Mouse (Mus musculus) heart, postnatal 36 days (tissue): ENCODE results near the gene Phka1. TPM values are rescaled to one million over a fixed set of nuclear protein-coding genes. Genes with fewer than 3 reads are reported as not detected.
A peak's percentile ranks its signal among the peaks of the same experiment; 100 is the strongest.
"Not testable (repeated sequence)": the region's sequence is repeated elsewhere in the genome, so short reads cannot be mapped to it uniquely, and the experiment has no call there.

Source experiments
- DNase-seq, 2 experiments: peaks; one replicate each; pipeline ENCODE4 v3.0.0; 2021 to 2022
- intact Hi-C: fragments of 180-260 bp; cut with DNase I; formaldehyde crosslinking; loops from one replicate; pipeline ENCODE4 v1.15.1; 2025
- total RNA-seq, 2 experiments: library from RNA; stranded (reverse); gene quantifications; 2 replicates each; pipeline ENCODE4 v1.2.3; 2021

Phka1 gene
- total RNA-seq, result 10 to 100 TPM; 29.2 to 38.2 TPM

DNA sequence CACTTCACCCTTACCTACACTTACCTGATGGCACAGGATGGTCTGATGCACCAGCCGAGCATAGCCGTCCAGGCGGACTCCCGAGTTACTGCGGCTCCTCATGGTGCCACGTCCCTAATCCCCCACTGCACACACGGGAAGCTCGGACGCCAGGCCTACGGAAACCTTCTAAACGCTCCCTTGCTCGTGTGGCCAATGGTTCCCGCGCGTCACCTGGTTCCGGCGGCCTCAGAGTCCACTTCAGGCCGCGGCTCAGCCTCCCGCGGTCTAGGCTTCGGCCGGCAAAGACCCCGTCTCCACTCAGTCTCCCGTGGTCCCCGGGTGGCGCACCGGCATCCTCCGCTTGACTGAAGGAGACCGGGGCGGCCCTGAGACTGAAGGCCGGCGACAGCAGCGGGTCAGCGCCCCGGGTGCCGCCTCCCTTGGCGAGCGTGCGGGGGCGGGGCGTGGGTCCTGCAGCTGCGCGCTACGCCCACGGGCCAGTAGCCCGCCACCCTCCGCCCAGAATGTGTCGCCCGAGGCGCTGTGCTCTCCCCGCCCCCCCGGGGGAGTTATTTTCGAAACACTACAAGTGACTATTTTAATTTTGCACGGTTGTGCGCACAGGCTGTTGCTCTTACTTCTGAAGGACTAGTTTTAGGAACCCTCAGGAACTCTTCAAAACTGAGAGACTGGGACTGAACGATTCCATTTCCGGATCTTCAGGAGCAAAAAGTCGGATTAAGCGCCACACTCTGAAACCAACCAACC, at the start of gene Phka1:
Phka1 (minus strand) TSS at position 424 of the 750 bp plus-strand sequence.
- DNase-seq, result peak; percentile 86
- intact Hi-C loops, result no loop called here

DNA sequence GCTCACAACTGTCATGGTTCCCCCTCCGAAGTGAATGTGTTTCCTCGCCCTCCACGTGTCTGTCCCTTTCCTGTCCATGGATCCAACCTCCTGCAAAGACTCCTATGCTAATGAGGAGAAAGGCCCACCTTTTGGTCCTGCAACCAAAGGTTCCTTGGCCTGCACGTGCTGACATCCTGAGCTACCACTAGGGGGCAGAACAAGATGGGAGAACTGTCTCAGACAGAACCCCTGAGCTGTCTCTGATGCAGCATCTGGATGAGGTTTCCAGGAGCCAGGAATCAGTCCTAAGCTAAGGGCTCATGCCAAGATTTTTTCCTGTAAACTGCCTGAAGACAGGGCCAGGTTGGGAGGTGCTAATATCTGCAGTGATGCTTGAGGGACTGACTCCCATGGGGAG, 45.2 kb upstream of the Phka1 start:
- intact Hi-C loops, result not testable (repeated sequence)
- peak in 1 of 2 experiments; percentile 17 for DNase-seq

DNA sequence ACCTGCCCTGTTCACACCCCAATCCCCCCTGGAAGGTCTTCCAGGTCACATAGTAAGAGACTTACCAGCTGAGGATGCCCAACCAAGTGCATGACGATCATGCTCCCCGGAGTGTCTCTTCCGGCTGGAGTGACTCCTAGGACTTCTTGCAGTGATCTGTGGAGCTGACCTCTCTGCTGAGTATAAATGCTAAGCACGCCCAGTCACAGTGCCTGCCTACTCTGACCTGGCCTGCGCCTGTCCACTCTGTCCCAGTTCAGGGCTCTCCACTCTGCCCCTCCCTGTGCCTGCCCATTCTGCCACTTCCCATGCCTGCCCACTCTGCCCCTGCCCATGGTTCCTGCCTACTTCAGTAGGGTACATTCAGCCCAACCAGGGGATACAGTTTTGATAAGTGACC, 42.8 kb upstream of the Phka1 start, which contains the start of gene Gm3880:
Gm3880 (minus strand) TSS at position 101 of the 400 bp plus-strand sequence.
- not testable (repeated sequence) for DNase-seq

DNA sequence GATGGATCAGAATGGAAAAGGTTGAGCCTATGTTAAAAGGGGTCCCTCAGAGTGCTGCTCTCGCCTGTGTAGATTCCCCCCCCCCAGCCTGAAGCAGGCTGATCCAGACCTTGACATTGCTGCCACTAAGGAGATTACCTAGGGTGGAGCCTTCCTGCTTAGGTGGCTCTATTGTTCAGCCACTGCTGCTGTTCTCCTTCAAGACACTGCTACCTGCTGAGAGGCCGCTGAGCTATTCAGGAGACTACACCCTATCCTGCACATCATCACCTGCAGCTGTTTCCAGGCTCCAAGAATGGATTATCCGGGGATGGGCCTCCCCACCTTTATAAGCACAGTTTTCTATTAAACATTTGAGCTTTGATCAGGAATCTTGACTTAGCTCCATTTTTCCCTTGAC, 40.7 kb upstream of the Phka1 start:
- intact Hi-C loops, DNase-seq: not testable (repeated sequence)

More for the DNA sequence above, 42.8 kb upstream of the Phka1 start, which contains the start of gene Gm3880:
- intact Hi-C loops, result loop anchor here (1.0 to 2.0 kb wide), 2 partner anchors 19 to 242 kb away; partner anchors contain the start of gene 1700018G05Rik

DNA sequence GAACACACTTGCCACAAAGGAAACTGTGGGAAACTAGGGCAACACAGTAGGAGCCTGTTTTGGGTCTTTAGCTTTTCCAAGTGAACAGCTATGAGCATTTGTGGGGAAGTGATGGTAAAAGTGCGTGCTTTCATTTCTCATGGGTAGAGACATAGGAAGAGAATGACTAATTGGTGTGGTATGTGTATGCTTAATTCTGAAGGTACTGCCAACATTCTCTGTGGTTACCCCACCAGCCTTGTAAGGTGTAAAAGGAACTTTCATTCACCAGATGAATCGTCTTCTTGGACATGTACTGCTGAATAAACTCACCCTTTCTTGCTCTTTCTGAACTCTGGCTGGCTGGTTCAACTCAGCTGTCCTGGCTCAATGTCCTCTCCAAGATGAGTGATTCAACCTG, 22.6 kb upstream of the Phka1 start:
- intact Hi-C loops, result no loop called here
- no peak for DNase-seq

DNA sequence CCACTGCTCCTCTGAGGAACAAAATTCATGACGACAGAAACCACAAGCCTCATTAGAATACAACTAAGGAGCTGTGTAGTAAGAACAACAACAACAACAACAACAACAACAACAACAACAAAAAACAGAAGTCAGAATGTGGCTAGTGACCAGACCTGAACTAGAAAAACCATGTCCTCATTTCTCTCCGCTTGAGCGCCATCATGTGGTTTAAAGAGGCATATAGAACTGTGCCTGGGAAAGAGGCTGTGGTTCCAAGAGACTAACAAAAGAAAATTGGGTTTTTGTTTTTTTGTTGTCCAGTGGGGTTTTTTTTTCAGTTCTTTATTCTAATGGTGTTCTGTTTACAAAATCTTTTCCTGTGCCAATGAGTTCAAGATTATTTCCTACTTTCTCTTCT, 16.7 kb upstream of the Phka1 start:
- DNase-seq, result peak; percentile 17 to 23

DNA sequence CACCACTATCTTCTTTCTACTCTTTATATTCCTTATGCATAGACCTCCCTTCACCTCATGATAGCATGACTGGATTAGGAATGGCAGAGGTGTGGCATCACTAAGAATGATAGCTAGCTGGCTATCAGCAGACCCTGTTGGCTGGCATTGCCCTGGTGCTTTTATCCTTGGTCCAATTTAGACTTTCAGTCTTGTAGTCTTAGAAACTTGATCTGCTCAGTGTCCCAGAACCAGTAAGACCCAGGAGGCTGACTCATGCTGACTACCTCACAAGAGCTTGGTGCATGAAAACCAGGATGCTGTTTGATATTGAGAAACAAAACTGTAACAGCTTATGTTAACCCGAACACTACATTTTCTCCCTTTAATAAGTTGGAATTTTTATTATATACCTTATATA, 1.6 kb upstream of the Phka1 start:
- intact Hi-C loops, result no loop called here
- no peak for DNase-seq

More for the DNA sequence above, 16.7 kb upstream of the Phka1 start:
- intact Hi-C loops, result no loop called here

DNA sequence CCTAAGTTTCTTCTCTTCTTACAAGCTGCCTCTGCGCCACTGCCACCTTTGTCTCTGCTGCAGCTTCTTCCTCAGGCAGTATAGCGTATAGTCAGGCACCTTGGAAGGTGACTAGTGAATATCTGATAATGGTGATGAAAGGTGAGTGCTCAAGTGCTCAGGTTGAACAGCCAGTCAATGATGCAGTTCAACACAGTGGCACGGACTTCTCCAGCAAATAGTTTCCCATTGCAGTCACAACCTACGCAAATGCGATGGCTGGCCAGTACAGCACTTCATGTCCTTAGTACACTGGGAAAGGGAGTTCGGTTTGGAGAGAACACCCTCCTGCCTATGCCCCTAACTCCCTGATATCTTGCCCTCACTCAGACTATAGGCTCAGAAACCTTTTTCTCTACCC, 1.1 kb upstream of the Phka1 start:
- DNase-seq, result peak; percentile 7 to 8
- intact Hi-C loops, result no loop called here

DNA sequence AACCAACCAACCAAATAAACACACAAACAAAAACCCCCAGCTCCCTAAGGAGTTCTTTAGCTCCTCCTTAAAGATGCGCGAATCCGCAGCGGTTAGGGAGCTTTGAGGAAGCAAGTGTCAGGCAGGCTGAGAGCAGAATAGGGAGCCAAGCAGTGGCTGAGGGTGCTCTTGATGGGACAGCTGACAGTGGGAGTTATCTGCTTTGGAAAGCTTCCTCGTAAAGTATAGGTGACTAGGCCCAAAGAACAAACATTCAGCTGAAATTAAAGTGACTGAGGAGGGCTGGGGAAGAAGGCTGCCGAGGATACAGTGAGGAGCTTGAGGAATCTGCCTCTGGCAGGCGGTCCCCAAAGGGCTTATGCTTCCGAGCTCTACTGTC, 516 bp upstream of the Phka1 start:
- intact Hi-C loops, result no loop called here
- DNase-seq, result no peak

DNA sequence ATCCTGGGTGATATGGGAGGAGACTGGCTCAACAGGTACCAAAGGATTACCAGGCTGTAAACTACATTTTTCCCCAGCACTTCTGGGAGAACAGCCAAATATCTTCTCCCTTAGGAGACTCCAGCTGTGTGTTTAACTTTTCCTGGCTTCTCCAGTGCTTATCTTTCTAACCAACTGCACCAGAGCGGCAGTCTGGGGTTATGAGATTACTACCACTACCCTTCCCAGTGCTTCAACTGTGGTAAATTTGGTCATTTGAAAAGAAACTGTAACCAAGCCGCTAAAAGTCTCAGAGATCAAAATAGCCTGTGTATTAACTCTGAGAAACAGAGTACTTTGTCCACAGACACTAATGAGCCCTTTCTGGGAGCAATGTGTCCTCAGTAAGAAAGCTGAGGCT, 42.8 kb downstream of the Phka1 start:
- intact Hi-C loops, result no loop called here
- DNase-seq, result no peak

DNA sequence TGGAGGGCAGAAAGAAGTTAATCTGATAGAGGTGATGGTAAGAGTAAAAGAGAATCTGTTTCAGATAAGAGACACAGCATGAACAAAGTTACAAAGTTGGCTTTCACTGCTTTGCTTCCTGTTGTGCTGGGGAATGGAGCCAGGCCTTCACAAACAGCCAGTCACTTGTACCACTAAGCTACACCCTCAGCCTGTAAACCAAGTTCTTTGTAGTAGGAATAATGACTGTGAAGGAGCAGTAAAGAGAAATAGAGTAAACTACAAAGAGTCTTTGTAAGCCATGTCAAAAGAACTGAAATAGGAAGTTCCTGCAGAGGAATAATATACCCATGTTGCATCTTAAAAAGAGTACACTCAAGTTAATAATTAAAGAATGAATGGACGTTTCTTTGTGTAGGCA, 55.5 kb downstream of the Phka1 start:
- intact Hi-C loops, result no loop called here
- no peak for DNase-seq

DNA sequence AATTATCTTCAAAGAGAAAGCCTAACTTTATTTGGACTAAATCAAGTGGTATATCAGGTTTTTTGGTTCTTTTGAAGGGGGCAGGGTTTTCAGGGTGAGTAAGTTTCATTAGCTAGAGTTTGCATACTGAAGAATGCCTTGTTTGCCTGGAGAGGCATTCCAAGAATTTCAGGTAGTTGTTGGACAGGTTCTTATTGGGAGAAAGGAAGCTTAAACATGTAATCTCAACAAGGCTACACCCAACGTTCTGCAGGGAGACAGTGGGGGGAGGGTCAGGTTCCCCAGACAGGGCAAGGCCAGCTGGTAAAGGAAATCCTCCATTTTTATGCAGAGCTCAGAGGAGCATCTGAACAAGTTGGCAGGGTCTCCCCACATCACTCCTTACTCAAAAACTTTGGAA, 72.9 kb downstream of the Phka1 start:
- intact Hi-C loops, result no loop called here
- no peak for DNase-seq

DNA sequence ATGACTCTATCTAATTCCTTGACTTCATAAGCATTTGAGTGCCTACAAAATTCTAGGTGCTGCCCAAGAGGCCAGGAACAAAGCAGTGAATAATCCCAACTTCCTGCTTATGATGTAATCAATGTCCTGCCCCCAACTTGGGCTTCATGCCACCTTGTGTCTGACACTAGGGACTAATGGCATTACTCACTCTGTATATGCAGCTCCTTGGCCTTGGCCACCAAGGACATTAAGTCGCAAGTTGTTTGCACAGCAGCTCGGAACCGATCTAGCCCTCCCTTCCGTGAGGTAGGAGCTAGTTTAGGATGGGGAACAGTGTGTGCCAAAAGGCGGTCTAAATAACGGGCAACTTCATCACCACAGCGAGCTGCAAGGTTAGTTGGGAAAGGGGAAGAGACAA, 87.1 kb downstream of the Phka1 start:
- no peak for DNase-seq

DNA sequence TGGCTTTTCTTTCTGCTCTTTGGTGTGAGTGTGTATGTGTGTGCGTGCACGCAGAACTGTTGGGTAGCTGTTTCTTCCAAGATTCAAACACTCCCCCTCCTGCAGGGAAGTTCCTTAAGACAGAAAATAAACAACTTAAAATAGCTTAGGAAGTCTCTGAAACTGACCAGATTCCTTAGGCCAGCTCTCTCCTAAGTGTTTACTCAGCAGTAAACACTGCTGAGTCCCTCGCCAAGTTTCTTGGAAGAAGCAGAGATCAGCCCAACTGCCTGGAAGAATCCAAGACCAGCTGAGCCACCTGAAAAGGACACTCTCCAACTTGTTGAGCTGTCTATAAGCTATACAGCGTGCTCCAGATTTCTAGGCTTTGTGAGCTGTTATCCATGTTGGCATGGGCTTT, 134.8 kb downstream of the Phka1 start:
- intact Hi-C loops, result no loop called here
- no peak for DNase-seq

More for the DNA sequence above, 87.1 kb downstream of the Phka1 start:
- intact Hi-C loops, result no loop called here

DNA sequence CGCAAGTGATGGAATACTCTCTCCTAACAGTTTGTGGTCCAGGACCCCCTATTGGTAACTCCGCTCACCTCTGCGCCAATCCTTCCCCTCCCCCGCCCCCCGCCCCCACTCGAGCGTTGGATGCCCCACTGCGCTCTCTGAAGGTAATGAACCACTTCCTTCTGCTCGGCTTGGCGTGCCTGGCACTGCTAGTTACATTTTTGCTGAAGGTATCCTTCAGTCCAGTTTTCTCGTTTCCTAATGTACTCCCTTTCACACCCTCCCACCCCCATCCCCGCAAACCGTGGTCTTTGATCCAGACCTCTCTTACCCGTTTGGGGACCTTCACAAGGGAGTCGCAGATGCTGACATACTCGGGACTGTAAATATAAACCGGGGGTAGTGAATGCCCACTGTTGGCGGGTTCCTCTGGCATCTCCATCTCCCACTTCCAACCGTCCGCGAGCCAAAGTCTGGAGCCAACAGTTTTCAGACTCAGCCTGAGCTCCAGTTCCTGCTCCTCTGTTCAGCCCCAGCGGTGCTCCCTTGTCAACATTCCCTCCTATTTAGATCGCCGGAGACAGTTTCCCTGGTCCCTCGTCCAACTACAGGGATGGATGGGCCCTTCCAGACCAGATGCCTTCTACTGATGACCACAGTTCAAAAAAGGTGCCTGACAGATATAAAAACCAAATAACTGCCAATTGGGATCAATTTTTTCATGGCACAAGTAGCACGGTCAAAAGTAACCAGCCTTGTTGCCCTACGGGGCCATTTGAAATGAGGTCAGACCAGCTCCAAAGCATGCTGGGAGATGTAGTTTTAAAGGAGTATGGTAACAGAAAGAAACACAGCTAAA, 139.2 kb downstream of the Phka1 start, which contains the start of gene Hdac8:
Hdac8 (minus strand) TSS at position 716 of the 838 bp plus-strand sequence.
- intact Hi-C loops, result no loop called here
- peak; percentile 39 to 64 for DNase-seq

DNA sequence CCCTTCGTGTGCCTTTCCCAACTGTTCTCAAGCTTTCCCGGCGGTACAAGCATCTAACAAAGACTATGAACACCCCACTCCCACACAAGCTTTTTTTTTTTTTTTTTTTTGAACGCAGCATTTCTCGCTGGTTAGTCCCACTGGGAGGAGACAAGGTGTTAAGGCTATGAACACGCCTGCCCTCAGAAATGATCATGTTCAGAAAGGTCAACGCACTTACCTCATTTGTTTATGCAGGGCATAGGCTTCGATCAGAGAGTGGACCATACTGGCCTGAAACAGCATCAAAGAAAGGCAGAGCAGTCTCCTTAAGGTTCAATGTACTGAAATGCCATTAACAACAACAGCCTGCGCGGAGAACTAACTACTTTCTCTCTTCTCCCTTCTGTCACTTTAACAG, 139.9 kb downstream of the Phka1 start:
- no peak for DNase-seq
- intact Hi-C loops, result no loop called here

DNA sequence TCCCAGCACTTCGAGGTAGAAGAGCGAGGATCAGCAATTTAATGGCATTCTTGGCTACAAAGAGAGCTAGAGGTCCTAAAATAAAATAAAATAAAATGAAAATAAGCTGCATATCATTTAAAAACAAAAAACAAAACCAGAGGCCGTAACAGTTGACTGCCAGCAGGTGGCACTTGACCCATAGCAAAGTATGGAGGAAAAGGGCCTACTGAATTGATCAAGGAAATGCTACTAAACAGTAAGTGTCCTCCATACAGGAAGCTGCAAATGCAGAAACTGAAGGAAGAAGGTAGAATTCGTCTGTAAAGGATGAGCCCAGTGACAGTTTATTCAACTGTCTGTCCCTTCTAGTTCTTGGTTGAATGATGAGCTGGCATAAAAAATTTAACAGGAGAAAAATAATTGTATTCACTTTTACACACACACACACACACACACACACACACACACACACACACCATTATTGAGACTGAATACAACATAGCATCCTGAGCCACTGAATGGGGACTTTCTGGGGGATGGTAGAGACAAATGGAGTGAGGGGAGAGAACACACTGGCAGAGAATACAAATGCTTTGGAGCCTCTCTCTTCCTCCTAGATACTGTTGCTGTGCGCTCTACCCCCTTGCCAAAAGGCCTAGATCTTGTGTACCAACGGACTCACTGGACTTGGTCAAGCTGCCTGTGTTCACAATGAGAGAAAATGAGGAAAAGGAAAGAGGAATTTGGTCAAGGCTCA, 149.9 kb downstream of the Phka1 start:
- DNase-seq, result no peak
- intact Hi-C loops, result no loop called here

DNA sequence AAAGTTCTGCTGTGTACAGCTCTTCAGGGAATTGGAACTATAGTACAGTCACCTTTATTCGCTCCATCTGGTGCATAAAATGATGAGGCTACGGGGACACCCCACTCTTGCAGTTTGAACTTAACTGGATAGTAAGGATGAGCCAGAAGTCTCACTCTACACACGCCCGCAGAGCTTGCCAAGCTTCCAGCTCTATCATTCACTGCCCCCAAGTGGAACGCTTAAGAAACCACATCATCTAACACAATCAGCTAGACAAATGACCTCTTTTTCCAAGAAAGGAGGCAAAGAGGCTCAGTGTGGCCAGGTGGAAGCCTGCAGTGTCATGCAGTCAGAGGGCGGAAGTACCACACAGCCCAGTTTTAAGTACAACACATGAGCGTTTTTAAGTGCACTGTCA, 158.5 kb downstream of the Phka1 start:
- intact Hi-C loops, result no loop called here
- DNase-seq, result no peak

DNA sequence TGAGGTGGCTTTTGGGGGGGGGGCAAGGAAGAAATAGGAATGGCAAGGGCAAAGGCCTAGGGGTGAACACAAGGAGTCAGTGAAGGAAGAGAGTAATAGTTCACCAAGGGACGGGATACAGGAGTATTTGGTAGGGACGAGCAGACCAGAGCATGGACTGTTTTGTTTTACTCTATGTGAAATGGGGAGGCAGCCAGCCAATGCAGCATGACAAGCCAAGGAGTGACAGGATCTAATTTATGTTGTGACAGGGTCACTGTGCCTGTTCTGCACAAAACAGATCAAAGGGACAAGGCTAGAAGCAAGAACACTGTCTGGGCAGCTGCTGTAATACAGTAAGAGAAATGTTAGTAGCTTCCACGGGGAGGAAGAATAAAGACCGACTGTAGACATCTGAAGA, 164.4 kb downstream of the Phka1 start:
- intact Hi-C loops, result loop anchor here (1.0 to 10.0 kb wide), 3 partner anchors 225 to 321 kb away; partner anchors contain the start of gene Cited1
- no peak for DNase-seq

DNA sequence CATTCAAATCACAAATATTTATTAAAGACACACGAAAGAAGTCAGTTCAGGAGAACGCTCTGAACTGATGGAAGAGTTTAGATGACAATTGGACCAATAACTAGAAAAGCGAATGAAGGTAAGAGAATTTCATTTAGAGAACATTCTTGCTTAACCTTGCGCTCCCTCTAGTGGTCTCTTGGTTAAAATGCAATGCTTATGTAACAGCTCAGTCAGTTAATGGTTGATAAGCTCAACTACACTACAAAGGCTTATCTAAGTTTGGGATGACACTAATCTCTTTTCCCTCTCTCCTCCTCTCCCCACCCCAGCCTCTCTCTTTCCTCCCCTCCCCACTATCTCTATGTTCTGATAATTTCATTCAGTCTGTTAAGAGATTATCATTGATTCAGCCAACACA, 165.1 kb downstream of the Phka1 start:
- intact Hi-C loops, result loop anchor here (1.0 to 10.0 kb wide), 3 partner anchors 224 to 320 kb away; partner anchors contain the start of gene Cited1
- DNase-seq, result no peak

DNA sequence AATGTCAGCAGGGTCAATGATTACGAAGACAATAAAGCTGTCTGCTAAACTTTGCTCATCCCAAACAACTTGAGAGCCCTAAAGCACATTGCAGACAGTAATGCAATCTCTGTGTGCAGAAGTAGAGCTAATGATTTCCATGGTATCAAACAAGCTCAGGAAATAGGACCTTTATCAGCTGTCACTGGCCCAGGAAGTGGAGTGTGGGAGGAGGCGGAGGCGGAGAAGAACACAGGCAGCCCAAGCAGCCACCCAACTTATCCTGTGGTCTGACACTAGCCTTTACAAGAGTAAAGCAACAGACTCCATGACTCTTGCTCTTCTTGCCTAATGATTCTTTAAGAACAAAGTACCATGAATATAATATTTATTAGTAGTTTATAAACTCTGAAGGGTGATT, 165.6 kb downstream of the Phka1 start:
- no peak for DNase-seq
- intact Hi-C loops, result loop anchor here (2.0 to 10.0 kb wide), 2 partner anchors 224 to 320 kb away; partner anchors contain the start of gene Cited1
